Mouse (Mus musculus): ENCODE data around the gene Hsd17b1. TPM values are rescaled to one million over a fixed set of nuclear protein-coding genes. Genes with fewer than 3 reads are reported as not detected.
A peak's percentile ranks its signal among the peaks of the same experiment; 100 is the strongest.

The Hsd17b1 gene
- polyA plus RNA-seq (2012; ENCODE audit: insufficient read depth, insufficient read length, low replicate concordance, missing spikeins): not detected in 2 replicates

DNA sequence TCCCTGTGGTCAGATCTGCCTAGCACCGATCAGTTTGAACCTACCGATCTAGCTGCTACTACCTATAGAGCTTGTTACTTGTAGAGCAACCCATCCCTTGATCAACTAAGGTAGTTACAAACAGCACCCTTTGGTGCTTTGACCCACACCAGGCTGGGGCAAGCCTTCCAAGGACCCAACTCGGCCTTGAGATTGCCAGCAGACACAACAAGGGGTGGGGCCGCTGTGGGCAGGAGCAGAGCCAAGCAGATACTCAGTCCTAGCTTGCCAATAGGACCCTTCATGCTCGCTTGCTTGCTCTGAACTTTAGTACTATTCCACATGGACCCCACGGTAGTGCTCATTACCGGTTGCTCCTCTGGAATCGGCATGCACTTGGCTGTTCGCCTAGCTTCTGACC is at the start of gene Hsd17b1:
Gene Hsd17b1 (plus strand): TSS at position 291 of the 400 bp plus-strand sequence.
- WGBS: 73% methylated on average over 9 of the region's 9 CpGs
- no peak for TF ChIP-seq CTCF (IDR thresholded peaks at IDR 0.05; ENCODE audit: insufficient read depth, low read depth, low read length)
- no peak for TF ChIP-seq POLR2A (IDR thresholded peaks at IDR 0.05; ENCODE audit: insufficient read depth, low read depth, low read length)
- peaks cover 11% of the 10 kb centered on the region for H3K4me1 ChIP-seq (ENCODE audit: control insufficient read depth, insufficient read depth, low read length)
- no peak within 1 kb of the TSS for H3K4me3 ChIP-seq (ENCODE audit: insufficient read depth, low read depth, low read length)
- no peak within 1 kb of the TSS for H3K27ac ChIP-seq (ENCODE audit: insufficient read depth, low read depth, low read length)

DNA sequence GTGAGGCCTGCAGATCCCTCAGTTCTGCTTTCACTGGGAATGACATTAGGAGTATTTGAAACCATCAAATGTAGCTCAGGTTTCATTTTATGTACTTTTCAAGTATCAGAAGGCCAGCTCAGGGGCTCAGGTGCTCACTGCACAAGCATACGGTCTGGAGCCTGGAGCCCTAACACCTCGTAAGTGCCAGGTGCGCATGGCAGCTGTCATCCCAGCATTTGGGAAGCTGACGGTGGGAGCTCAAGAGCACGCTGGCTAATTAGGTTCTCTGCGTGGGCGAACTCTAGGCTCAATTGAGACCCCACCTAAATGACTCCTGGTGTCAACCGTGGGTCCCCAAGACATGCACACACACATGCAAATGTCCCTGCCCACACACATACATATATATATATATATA is 48.9 kb upstream of the Hsd17b1 start:
- TF ChIP-seq POLR2A (IDR thresholded peaks at IDR 0.05; ENCODE audit: insufficient read depth, low read depth, low read length) (no peak), CTCF (IDR thresholded peaks at IDR 0.05; ENCODE audit: insufficient read depth, low read depth, low read length) (no peak)
- peaks cover 2% of the 10 kb centered on the region; the same call in 1 of the 2 replicates for H3K4me1 ChIP-seq (ENCODE audit: control insufficient read depth, insufficient read depth, low read length)
- WGBS: 75% methylated on average over 8 of the region's 8 CpGs
- H3K27ac ChIP-seq (ENCODE audit: insufficient read depth, low read depth, low read length): no peak overlapping the region
- H3K4me3 ChIP-seq (ENCODE audit: insufficient read depth, low read depth, low read length): no peak overlapping the region

DNA sequence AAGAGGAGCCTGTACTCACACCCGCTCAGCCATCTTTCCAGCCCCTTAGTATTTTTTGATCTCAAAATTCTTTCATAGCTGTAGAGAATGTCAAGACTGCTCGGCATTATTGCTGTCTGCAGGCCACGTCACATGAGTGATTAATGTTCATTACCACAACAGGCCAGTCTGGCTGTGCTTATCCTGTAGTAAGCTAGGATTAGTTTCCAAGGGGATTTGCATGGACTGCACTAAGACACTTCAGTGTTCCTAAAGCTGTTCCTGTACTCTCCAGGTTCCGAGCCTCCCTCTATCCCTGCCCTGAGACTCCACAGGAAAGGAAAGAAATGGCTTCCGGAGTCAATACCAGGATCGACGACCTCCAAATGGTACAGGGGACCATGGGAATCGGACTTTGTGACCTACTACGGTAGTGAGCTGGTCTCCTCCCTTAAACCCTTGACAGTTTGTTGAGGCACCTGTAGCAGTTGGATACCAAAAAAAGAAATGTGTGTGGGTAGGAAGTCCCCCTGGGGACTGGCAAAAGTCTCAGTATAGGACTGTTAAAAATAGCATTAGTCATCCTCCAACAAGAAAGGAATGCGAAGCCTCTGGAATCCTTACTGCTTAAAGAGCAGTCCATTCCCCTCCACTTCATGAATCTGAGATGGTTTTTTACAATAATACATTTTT is 47.9 kb upstream of the Hsd17b1 start:
- H3K4me3 ChIP-seq (ENCODE audit: insufficient read depth, low read depth, low read length): no peak overlapping the region
- no peak overlapping the region for H3K27ac ChIP-seq (ENCODE audit: insufficient read depth, low read depth, low read length)
- 70% methylated on average over 10 of the region's 10 CpGs for WGBS
- H3K4me1 ChIP-seq (ENCODE audit: control insufficient read depth, insufficient read depth, low read length): peaks cover 2% of the 10 kb centered on the region; the same call in 1 of the 2 replicates
- TF ChIP-seq POLR2A (IDR thresholded peaks at IDR 0.05; ENCODE audit: insufficient read depth, low read depth, low read length) (no peak), CTCF (IDR thresholded peaks at IDR 0.05; ENCODE audit: insufficient read depth, low read depth, low read length) (no peak)

GRCm38 (mm10) chr11:101030808-101031156 is 47.4 kb upstream of the Hsd17b1 start:
- TF ChIP-seq CTCF (IDR thresholded peaks at IDR 0.05; ENCODE audit: insufficient read depth, low read depth, low read length) (no peak), POLR2A (IDR thresholded peaks at IDR 0.05; ENCODE audit: insufficient read depth, low read depth, low read length) (no peak)
- H3K27ac ChIP-seq (ENCODE audit: insufficient read depth, low read depth, low read length): no peak overlapping the region
- H3K4me3 ChIP-seq (ENCODE audit: insufficient read depth, low read depth, low read length): no peak overlapping the region
- WGBS: 79% methylated on average over 4 of the region's 4 CpGs
- peaks cover 2% of the 10 kb centered on the region; the same call in 1 of the 2 replicates for H3K4me1 ChIP-seq (ENCODE audit: control insufficient read depth, insufficient read depth, low read length)

DNA sequence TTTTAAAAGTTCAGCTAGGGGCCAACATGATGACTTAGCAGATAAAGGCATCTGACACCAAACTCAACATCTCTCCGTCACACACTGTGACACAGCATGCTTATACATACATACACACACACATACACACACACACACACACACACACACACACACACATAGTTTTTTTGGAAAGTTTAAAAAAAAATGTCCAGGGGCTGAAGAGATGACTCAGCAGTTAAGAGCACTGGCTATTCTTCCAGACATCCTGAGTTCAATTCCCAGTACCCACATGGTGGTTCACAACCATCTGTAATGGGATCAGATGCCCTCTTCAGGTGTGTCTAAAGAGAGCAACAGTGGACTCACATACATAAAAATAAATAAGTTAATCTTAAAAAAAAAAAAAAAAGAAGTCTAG is 46.7 kb upstream of the Hsd17b1 start:
- Histone ChIP-seq H3K4me1 (ENCODE audit: control insufficient read depth, insufficient read depth, low read length) (peaks cover 2% of the 10 kb centered on the region; the same call in 1 of the 2 replicates), H3K27ac (ENCODE audit: insufficient read depth, low read depth, low read length) (no peak overlapping the region), H3K4me3 (ENCODE audit: insufficient read depth, low read depth, low read length) (no peak overlapping the region)
- no peak for TF ChIP-seq CTCF (IDR thresholded peaks at IDR 0.05; ENCODE audit: insufficient read depth, low read depth, low read length)
- no peak for TF ChIP-seq POLR2A (IDR thresholded peaks at IDR 0.05; ENCODE audit: insufficient read depth, low read depth, low read length)
- WGBS: 92% methylated on average over 1 of the region's 1 CpGs

- no peak for TF ChIP-seq CTCF (IDR thresholded peaks at IDR 0.05; ENCODE audit: insufficient read depth, low read depth, low read length)
- no peak for TF ChIP-seq POLR2A (IDR thresholded peaks at IDR 0.05; ENCODE audit: insufficient read depth, low read depth, low read length)
- no peak overlapping the region for H3K27ac ChIP-seq (ENCODE audit: insufficient read depth, low read depth, low read length)
- peaks cover 2% of the 10 kb centered on the region; the same call in 1 of the 2 replicates for H3K4me1 ChIP-seq (ENCODE audit: control insufficient read depth, insufficient read depth, low read length)
- H3K4me3 ChIP-seq (ENCODE audit: insufficient read depth, low read depth, low read length): no peak overlapping the region
- 92% methylated on average over 17 of the region's 17 CpGs for WGBS
These were observed 44.2 kb upstream of the Hsd17b1 start for GRCm38 (mm10) chr11:101033856-101034500.

GRCm38 (mm10) chr11:101034614-101035327 is 43.4 kb upstream of the Hsd17b1 start:
- H3K4me1 ChIP-seq (ENCODE audit: control insufficient read depth, insufficient read depth, low read length): no peaks in the 10 kb centered on the region; the same call in 1 of the 2 replicates
- TF ChIP-seq CTCF (IDR thresholded peaks at IDR 0.05; ENCODE audit: insufficient read depth, low read depth, low read length): no peak
- no peak for TF ChIP-seq POLR2A (IDR thresholded peaks at IDR 0.05; ENCODE audit: insufficient read depth, low read depth, low read length)
- no peak overlapping the region for H3K4me3 ChIP-seq (ENCODE audit: insufficient read depth, low read depth, low read length)
- 0 out of 2 replicates have a peak overlapping the region, but pooled peaks have one; percentile 8 for H3K27ac ChIP-seq (ENCODE audit: insufficient read depth, low read depth, low read length)
- 87% methylated on average over 8 of the region's 8 CpGs for WGBS

DNA sequence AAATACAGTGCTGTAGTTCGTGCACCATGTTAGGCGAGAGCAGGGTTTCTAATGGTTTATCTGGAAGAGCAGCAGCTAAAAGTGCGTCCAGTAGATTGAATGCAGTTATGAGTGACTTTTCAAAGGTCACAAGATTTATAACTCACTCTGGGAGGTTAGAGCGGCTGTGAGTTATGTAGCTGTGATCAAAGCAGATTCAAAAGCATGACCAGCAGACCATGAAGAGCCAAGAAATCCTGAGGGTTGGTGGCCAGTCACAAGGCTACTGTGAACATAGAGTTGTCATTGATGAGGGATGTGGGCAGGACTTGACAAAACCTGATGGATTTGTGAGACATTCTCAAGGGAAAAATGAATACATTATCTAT is 42.9 kb upstream of the Hsd17b1 start:
- Histone ChIP-seq H3K27ac (ENCODE audit: insufficient read depth, low read depth, low read length) (0 out of 2 replicates have a peak overlapping the region, but pooled peaks have one; percentile 8), H3K4me1 (ENCODE audit: control insufficient read depth, insufficient read depth, low read length) (no peaks in the 10 kb centered on the region; the same call in 1 of the 2 replicates), H3K4me3 (ENCODE audit: insufficient read depth, low read depth, low read length) (no peak overlapping the region)
- no peak for TF ChIP-seq CTCF (IDR thresholded peaks at IDR 0.05; ENCODE audit: insufficient read depth, low read depth, low read length)
- 91% methylated on average over 4 of the region's 4 CpGs for WGBS

DNA sequence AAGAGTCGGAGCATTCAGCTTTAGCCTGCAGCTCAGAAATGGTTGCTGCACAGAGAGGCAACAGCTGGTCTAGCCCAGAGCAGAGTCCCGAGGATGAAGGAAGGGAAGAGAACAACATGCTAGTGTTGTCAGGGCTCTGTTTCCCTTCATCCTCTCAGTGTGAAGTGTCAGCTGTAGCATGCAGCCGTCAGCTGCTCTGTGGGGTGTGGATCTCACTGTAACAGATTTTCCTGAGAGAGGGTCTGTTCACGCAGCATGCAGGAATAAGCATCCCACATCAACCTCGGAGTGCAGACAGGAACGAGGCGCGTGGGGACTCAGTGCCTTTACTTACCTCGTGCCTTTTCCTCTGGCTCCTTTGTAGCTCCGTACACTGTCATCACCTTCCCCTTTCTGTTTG is 40.4 kb upstream of the Hsd17b1 start:
- TF ChIP-seq POLR2A (IDR thresholded peaks at IDR 0.05; ENCODE audit: insufficient read depth, low read depth, low read length) (no peak), CTCF (IDR thresholded peaks at IDR 0.05; ENCODE audit: insufficient read depth, low read depth, low read length) (no peak)
- H3K4me3 ChIP-seq (ENCODE audit: insufficient read depth, low read depth, low read length): no peak overlapping the region
- no peaks in the 10 kb centered on the region; the same call in 1 of the 2 replicates for H3K4me1 ChIP-seq (ENCODE audit: control insufficient read depth, insufficient read depth, low read length)
- 83% methylated on average over 10 of the region's 10 CpGs for WGBS
- H3K27ac ChIP-seq (ENCODE audit: insufficient read depth, low read depth, low read length): no peak overlapping the region
